Mouse (Mus musculus) spleen, adult 2 months (tissue): ENCODE results near the gene Cybrd1. TPM values are rescaled to one million over a fixed set of nuclear protein-coding genes. Genes with fewer than 3 reads are reported as not detected.

Source experiments
- DNase-seq, 2 experiments: peaks; one replicate each; pipeline versions ENCODE4 v3.0.0 to v3.0.0-alpha.2; 2012 to 2021; ENCODE audit warnings: low spot score in 2 of 2, low read depth in 1 of 2
- H3K27ac ChIP-seq: fragments of 200-500 bp; 2 replicates; pipeline ENCODE4 v1.5.1; 2012; ENCODE audit warnings: low read length, inconsistent platforms; ENCODE audit not compliant: insufficient read depth
- H3K27me3 ChIP-seq: fragments of 200-500 bp; 2 replicates; pipeline ENCODE4 v1.6.1; 2012; ENCODE audit warnings: mild to moderate bottlenecking, moderate library complexity, low read length, inconsistent platforms; ENCODE audit not compliant: control insufficient read depth, insufficient read depth
- H3K36me3 ChIP-seq: fragments of 200-500 bp; 2 replicates; pipeline ENCODE4 v1.6.1; 2012; ENCODE audit warnings: mild to moderate bottlenecking, low read length, inconsistent platforms; ENCODE audit not compliant: control insufficient read depth, insufficient read depth
- H3K4me1 ChIP-seq: fragments of 200-500 bp; 2 replicates; pipeline ENCODE4 v1.6.1; 2011; ENCODE audit warnings: inconsistent platforms; ENCODE audit not compliant: control insufficient read depth, insufficient read depth, insufficient read length
- H3K4me3 ChIP-seq: fragments of 200-500 bp; 2 replicates; pipeline ENCODE4 v1.5.1; 2011; ENCODE audit warnings: mild to moderate bottlenecking, inconsistent platforms; ENCODE audit not compliant: insufficient read depth, insufficient read length; ENCODE audit errors: extremely low read depth
- CTCF ChIP-seq: fragments of 200-500 bp; IDR thresholded peaks from 2 replicates; pipeline ENCODE4 v1.5.1; 2011; ENCODE audit warnings: mild to moderate bottlenecking, inconsistent platforms; ENCODE audit not compliant: insufficient read depth, insufficient read length, insufficient replicate concordance; ENCODE audit errors: extremely low read depth
- POLR2A ChIP-seq: fragments of 200-500 bp; IDR thresholded peaks from 2 replicates; pipeline ENCODE4 v1.6.1; 2011; ENCODE audit warnings: low read depth, low read length, inconsistent platforms
- WGBS: fragments of 180-500 bp; shearing (Covaris S2); methylation state at CpG from one replicate; pipeline ENCODE4 v1.1.7; 2018; 5-methylcytosine and 5-hydroxymethylcytosine counted together
- polyA plus RNA-seq: library from polyadenylated mRNA; depleted of rRNA; stranded (reverse); fragments of >200 nt; gene quantifications from 2 replicates; pipeline ENCODE4 v1.2.3, GENCODE M21; 2012

Cybrd1 gene
- polyA plus RNA-seq, 1 experiment = 1.1 TPM

DNA sequence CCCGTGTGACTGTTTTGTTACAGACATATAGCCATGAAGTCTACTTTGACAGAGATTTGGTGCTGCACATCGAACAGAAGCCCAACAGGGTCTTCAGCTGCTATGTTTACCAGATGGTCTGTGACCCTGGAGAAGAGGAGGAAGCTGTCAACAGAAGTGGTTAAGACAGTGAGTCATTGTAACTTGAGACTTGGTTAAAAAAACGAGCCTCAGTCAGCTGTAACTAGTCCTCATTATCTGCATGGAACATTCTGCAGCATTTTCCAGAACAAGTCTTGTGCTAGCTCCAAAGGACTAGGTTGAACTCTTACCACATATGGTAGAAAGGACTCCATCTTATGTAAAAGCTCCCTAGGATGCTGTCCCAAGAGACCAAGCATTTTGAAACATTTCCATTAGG lies 28.0 kb upstream of the Cybrd1 start:
- Histone ChIP-seq H3K27me3 (no peaks in the 10 kb centered on the region), H3K36me3 (peaks cover 37% of the 10 kb centered on the region), H3K4me1 (no peaks in the 10 kb centered on the region), H3K27ac (no peak overlapping the region), H3K4me3 (no peak overlapping the region)
- TF ChIP-seq POLR2A (no peak), CTCF (no peak)
- DNase-seq = no peak
- 75% methylated on average over 3 of the region's 3 CpGs for WGBS

DNA sequence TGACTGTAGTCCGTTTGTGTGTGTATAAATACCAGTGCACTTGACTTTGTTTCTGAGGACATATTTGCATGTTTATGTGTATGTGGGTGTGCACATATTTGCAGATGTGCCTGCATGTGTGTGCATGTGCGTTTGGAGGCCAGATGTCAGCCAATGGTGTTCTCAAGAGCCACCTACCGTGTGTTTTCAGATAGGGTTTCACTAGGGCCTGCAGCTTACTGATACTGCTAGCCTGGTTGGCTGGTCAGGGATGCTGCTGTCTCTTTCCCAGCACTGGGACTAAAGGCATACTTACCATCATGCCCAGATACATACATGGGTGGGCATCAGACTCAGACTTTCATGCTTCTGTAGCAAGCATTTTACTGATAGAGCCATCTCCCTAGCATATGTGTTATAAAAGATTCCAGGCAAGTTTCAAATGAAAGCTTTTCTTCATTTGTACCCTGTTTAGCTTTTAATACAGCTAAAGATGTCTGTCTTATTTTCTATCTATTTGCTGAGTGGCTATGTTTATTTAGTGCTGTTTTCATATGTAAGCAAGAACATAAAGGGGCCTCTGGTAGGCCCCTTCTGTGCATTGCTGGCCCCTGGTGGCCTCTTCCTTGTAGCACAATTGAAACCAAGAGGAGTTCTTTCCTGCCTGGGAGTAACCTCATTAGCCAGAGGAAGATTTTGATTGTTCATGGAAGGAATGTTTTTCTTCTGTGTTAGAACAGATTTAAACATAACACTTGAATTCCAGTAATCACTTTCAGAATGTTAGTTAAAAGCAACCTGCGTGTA lies 26.9 kb upstream of the Cybrd1 start:
- no peaks in the 10 kb centered on the region for H3K27me3 ChIP-seq
- H3K4me3 ChIP-seq = no peak overlapping the region
- no peak overlapping the region for H3K27ac ChIP-seq
- peaks cover 37% of the 10 kb centered on the region for H3K36me3 ChIP-seq
- WGBS = 93% methylated on average over 4 of the region's 4 CpGs
- DNase-seq = no peak
- H3K4me1 ChIP-seq = no peaks in the 10 kb centered on the region
- TF ChIP-seq CTCF (no peak; the same call in 1 of the 2 replicates), POLR2A (no peak)

DNA sequence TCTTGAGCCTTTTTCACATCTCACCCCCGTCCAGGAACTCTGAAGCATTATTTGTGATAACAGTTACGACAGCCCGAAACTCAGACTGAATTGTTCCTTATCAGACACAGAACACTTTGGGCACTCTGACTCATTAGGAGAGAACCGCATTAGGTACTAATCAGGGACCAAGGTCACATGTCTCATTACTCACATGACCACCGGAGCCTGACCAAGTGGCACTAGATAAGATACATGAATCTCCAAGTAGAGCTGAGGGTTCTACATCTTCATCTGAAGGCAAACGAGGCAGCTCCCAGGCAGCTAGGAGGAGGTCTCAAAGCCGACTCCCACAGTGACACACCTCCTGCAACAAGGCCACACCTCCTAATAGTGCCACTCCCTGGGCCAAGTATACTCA lies 21.6 kb upstream of the Cybrd1 start:
- 77% methylated on average over 7 of the region's 7 CpGs for WGBS
- H3K4me3 ChIP-seq = no peak overlapping the region
- no peak for DNase-seq
- no peaks in the 10 kb centered on the region for H3K4me1 ChIP-seq
- H3K27ac ChIP-seq = no peak overlapping the region
- H3K36me3 ChIP-seq = peaks cover 18% of the 10 kb centered on the region
- no peak for TF ChIP-seq POLR2A
- TF ChIP-seq CTCF = no peak
- H3K27me3 ChIP-seq = no peaks in the 10 kb centered on the region

DNA sequence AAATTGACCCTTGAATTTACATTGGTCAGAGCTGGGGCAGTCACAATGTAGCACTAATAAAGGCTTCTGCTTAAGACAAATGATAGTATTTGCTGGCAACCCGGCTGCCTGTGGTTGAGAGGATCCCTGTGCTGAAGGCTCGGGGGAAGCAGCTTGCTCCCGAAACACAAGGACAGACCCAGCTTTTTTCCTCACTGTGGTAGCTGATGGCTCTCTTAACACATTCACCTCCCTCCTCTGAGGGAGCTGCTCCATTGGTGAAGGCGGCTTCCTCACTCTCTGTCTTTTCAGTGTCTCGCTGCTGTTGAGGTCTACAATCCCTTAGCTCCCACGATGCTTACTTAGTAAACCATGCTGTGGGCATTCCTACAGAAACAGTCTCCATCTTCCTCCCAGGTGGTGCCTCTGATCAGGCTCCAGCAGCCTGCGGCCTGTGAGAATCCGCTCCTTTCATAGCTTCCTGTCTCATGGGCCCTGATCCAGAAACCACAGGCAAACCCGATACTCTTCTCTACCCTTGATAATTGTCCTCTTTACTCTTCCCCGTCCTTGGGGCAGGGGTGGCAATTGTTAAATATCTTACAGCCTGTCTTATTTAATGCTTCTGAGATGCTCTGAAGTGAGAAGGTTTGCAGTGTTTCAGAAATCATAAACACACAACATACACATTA lies 15.0 kb upstream of the Cybrd1 start:
- TF ChIP-seq CTCF = no peak
- no peak for TF ChIP-seq POLR2A
- Histone ChIP-seq H3K27me3 (no peaks in the 10 kb centered on the region), H3K27ac (no peak overlapping the region), H3K4me3 (no peak overlapping the region), H3K4me1 (peaks cover 10% of the 10 kb centered on the region; the same call in 1 of the 2 replicates), H3K36me3 (peaks cover 3% of the 10 kb centered on the region)
- DNase-seq = no peak
- WGBS = 49% methylated on average over 10 of the region's 10 CpGs

DNA sequence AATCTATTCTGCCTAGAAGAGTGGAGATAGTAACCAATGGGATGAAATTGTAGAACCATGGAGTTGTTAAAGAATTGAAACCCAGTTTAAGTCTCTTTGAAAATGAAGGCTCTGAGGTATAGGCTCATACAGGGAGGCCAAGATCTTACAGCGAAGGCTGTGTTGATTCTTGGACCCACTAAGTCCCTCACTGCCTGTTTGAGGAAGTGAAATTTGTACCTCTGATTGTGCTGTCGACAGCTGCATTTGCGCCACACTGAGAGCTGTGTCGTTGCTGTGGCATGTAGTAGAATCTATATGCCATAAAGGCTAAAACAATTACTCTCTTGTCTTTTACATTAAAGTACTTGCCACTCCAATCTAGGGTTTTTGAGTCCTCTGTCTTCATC lies 14.4 kb upstream of the Cybrd1 start:
- Histone ChIP-seq H3K4me3 (no peak overlapping the region), H3K4me1 (peaks cover 10% of the 10 kb centered on the region; the same call in 1 of the 2 replicates), H3K27me3 (no peaks in the 10 kb centered on the region), H3K36me3 (peaks cover 3% of the 10 kb centered on the region), H3K27ac (no peak overlapping the region)
- peak in 1 of 2 experiments; percentile 25 for DNase-seq
- TF ChIP-seq CTCF (no peak), POLR2A (no peak)
- WGBS = 10% methylated on average over 4 of the region's 4 CpGs

DNA sequence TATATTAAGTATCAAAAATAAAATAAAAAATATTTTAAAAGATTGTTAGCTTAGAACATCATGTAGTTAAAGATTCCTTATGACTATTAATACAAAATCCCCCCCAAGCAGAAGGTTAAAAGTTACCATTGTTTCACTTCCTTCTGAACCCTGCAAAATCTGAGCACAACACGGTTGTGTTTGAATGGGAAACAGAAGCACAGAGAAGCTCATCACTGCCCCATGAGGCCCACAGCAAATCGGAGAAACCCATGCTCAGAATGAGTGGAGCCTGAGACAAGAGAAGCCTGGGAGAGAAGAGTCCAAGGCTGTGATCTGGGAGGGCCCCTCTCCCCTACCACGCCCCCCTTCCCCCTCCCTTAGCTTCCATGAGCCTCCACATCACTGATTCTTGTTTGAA lies 13.0 kb upstream of the Cybrd1 start:
- no peak for TF ChIP-seq CTCF
- no peak for TF ChIP-seq POLR2A
- peak; percentile 24 to 31 for DNase-seq
- no peaks in the 10 kb centered on the region for H3K36me3 ChIP-seq
- 54% methylated on average over 3 of the region's 3 CpGs for WGBS
- peaks cover 10% of the 10 kb centered on the region; the same call in 1 of the 2 replicates for H3K4me1 ChIP-seq
- no peak overlapping the region for H3K4me3 ChIP-seq
- no peak overlapping the region for H3K27ac ChIP-seq
- no peaks in the 10 kb centered on the region for H3K27me3 ChIP-seq
